Mouse (Mus musculus): ENCODE data around the gene Phf10. TPM values are rescaled to one million over a fixed set of nuclear protein-coding genes. Genes with fewer than 3 reads are reported as not detected.
A peak's percentile ranks its signal among the peaks of the same experiment; 100 is the strongest.

Phf10 gene
- polyA plus RNA-seq, 2 experiments: 51.4 to 114 TPM

DNA sequence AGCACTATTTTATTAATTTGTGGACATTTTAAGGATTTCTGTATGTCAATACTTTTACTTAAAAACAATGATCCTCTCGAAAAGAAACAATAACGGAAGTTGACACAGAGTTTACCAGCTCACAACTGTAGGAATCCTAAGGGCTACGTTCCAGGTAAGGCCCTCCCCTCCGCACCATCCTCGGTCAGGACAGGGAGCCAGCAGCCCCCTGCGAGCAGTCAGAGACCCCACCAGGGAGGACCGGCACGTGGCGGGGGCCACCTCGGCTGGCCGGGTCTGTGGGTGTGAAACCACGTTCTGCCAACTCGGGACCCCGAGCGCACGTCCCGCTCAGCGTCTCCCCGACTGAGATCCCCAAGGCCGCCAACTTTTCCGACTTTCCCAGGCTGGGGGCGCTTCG lies 553 bp downstream of the Phf10 start:
- Histone ChIP-seq H3K9me3 (ENCODE audit: control insufficient read depth, low read length) (no peaks in the 10 kb centered on the region), H3K9ac (ENCODE audit: low read depth, low read length, severe bottlenecking) (peak overlapping the region; percentile 80), H3K36me3 (ENCODE audit: control insufficient read depth, insufficient read depth, low read length) (peaks cover 20% of the 10 kb centered on the region; the same call in 1 of the 2 replicates), H3K27me3 (ENCODE audit: control insufficient read depth, insufficient read depth, low read length) (no peaks in the 10 kb centered on the region), H3K4me2 (replicated peaks; ENCODE audit: low read depth, low read length, severe bottlenecking) (peak overlapping the region; percentile 86), H3K4me1 (ENCODE audit: control insufficient read depth, insufficient read depth, low read length) (peaks cover 6% of the 10 kb centered on the region), H3K27ac (replicated peaks; ENCODE audit: low read depth, low read length) (no peak overlapping the region), H3K4me3 (replicated peaks; ENCODE audit: low read length) (peak overlapping the region; percentile 65)
- no peak for DNase-seq (ENCODE audit: low spot score)
- WGBS: 0% methylated on average over 12 of the region's 23 CpGs
- no peak for TF ChIP-seq POLR2A (IDR thresholded peaks at IDR 0.05; ENCODE audit: borderline replicate concordance, extremely low read depth, insufficient read depth, insufficient read length)
- no peak for ATAC-seq (ENCODE audit: low FRiP score, low read depth)

DNA sequence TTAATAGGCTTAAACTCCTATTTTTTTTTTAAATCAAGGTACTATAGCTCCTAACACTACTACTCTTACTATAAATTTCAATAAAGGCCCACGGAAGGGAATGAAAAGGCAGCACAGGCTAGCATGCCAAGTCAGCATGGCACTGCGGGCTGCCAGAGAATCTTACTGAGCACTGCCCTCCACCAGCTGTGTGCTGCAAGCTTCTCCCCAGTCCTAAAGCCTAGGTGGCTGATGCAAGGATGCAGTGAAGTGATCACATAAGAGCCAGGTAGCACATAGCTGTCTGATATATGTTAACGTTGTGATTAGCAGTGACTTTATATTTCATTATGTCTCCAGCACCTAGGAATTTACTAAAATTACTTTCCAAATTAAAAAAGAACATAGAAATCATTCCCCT lies 1.1 kb downstream of the Phf10 start:
- Histone ChIP-seq H3K27ac (replicated peaks; ENCODE audit: low read depth, low read length) (no peak overlapping the region), H3K36me3 (ENCODE audit: control insufficient read depth, insufficient read depth, low read length) (peaks cover 21% of the 10 kb centered on the region), H3K27me3 (ENCODE audit: control insufficient read depth, insufficient read depth, low read length) (no peaks in the 10 kb centered on the region), H3K9ac (ENCODE audit: low read depth, low read length, severe bottlenecking) (peak overlapping the region; percentile 38; the same call in 1 of the 2 replicates), H3K4me1 (ENCODE audit: control insufficient read depth, insufficient read depth, low read length) (peaks cover 6% of the 10 kb centered on the region), H3K4me2 (replicated peaks; ENCODE audit: low read depth, low read length, severe bottlenecking) (peak overlapping the region; percentile 86), H3K9me3 (ENCODE audit: control insufficient read depth, low read length) (no peaks in the 10 kb centered on the region), H3K4me3 (replicated peaks; ENCODE audit: low read length) (peak overlapping the region; percentile 65)
- ATAC-seq (ENCODE audit: low FRiP score, low read depth) (no peak), DNase-seq (ENCODE audit: low spot score) (no peak)
- no peak for TF ChIP-seq POLR2A (IDR thresholded peaks at IDR 0.05; ENCODE audit: borderline replicate concordance, extremely low read depth, insufficient read depth, insufficient read length)
- WGBS: 19% methylated on average over 3 of the region's 3 CpGs

DNA sequence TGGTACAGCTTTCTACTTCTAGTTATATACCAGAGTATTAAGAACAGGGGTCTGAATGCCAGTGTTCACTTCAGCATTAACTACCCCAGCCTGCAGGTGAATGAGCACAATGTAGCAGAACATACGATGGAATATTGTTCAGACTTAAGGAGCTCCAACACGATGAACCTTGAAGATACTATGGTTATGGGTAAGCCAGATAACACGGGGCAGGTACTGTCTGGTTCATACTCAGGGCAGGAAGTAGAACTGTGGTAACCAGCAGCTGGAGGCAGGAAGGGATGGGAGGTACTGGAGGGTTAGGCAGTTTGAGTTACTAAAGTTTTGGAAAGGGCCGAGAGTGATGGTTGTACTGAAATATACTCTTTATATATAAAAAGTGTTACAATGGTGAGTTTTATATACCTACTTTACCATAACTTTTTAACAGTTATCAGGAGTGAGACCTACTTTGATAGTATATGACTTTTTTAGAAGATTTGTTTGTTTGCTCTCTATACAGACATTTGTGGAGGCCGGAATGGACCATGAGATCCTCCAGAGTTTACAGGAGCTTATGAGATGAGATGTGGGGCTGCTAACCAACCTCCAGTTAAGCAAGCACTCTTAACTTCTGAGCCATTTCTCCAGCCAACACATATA lies 2.3 kb downstream of the Phf10 start:
- Histone ChIP-seq H3K27me3 (ENCODE audit: control insufficient read depth, insufficient read depth, low read length) (no peaks in the 10 kb centered on the region), H3K36me3 (ENCODE audit: control insufficient read depth, insufficient read depth, low read length) (peaks cover 31% of the 10 kb centered on the region), H3K9me3 (ENCODE audit: control insufficient read depth, low read length) (no peaks in the 10 kb centered on the region), H3K4me2 (replicated peaks; ENCODE audit: low read depth, low read length, severe bottlenecking) (no peak overlapping the region), H3K4me3 (replicated peaks; ENCODE audit: low read length) (no peak overlapping the region), H3K4me1 (ENCODE audit: control insufficient read depth, insufficient read depth, low read length) (peaks cover 6% of the 10 kb centered on the region), H3K27ac (replicated peaks; ENCODE audit: low read depth, low read length) (no peak overlapping the region), H3K9ac (ENCODE audit: low read depth, low read length, severe bottlenecking) (no peak overlapping the region)
- DNase-seq (ENCODE audit: low spot score) (no peak), ATAC-seq (ENCODE audit: low FRiP score, low read depth) (no peak)
- 88% methylated on average over 5 of the region's 5 CpGs for WGBS
- no peak for TF ChIP-seq POLR2A (IDR thresholded peaks at IDR 0.05; ENCODE audit: borderline replicate concordance, extremely low read depth, insufficient read depth, insufficient read length)

DNA sequence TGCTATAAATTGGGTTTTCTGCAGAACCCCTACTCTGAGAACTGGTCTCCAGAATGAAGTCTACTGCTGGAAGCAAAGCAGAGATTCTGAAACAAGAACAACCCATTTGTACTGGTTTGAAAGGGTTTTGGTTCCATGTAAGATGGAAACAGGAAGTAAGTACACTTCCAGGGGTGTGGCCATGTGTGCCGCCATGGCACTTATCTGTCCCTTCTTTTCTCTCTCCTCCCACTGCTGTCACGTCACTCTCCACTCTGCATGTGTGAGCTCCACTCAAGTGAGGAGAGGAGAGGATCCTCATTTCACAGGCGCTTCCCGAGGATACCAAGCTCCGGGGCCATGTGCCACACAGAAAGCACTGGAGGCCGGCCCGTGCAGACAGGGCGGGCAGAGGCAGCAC lies 7.6 kb downstream of the Phf10 start:
- Histone ChIP-seq H3K9ac (ENCODE audit: low read depth, low read length, severe bottlenecking) (no peak overlapping the region), H3K27ac (replicated peaks; ENCODE audit: low read depth, low read length) (no peak overlapping the region), H3K36me3 (ENCODE audit: control insufficient read depth, insufficient read depth, low read length) (peaks cover 71% of the 10 kb centered on the region), H3K4me2 (replicated peaks; ENCODE audit: low read depth, low read length, severe bottlenecking) (no peak overlapping the region), H3K4me1 (ENCODE audit: control insufficient read depth, insufficient read depth, low read length) (no peaks in the 10 kb centered on the region), H3K9me3 (ENCODE audit: control insufficient read depth, low read length) (no peaks in the 10 kb centered on the region), H3K27me3 (ENCODE audit: control insufficient read depth, insufficient read depth, low read length) (no peaks in the 10 kb centered on the region), H3K4me3 (replicated peaks; ENCODE audit: low read length) (no peak overlapping the region)
- TF ChIP-seq POLR2A (IDR thresholded peaks at IDR 0.05; ENCODE audit: borderline replicate concordance, extremely low read depth, insufficient read depth, insufficient read length): no peak
- ATAC-seq (ENCODE audit: low FRiP score, low read depth) (no peak), DNase-seq (ENCODE audit: low spot score) (no peak)
- 90% methylated on average over 8 of the region's 8 CpGs for WGBS

DNA sequence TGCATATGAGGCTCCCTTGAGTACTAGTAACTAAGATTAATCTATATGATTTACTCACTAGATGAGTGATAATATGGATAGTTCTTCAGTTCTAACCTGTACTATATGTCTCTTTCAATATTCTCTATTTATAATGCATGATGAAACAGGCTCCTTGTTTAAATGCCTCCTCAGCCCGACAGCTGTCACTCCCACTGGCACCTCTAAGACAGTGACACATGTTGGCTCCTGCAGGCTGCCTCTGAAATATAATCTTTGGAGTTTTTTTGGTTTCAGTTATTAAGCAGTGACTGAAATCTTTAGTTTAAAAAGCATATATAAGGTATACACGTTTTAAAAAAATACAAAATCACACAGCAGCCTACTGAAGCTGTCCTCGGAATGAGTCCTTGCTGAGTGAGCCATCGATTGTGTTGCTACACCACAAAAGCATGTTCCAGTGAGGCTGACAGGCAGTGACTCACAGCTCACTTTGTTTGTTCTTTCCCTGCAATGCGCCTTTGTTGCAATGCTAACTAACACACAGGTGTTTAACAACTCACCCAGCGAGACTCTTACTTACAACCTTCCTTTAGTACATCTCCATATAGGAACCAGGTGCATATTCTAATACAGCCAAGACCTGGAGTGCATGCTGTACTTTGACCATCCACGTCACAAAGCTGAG lies 11.8 kb downstream of the Phf10 start:
- Histone ChIP-seq H3K27ac (replicated peaks; ENCODE audit: low read depth, low read length) (no peak overlapping the region), H3K9me3 (ENCODE audit: control insufficient read depth, low read length) (no peaks in the 10 kb centered on the region), H3K4me1 (ENCODE audit: control insufficient read depth, insufficient read depth, low read length) (peaks cover 3% of the 10 kb centered on the region), H3K4me2 (replicated peaks; ENCODE audit: low read depth, low read length, severe bottlenecking) (no peak overlapping the region), H3K36me3 (ENCODE audit: control insufficient read depth, insufficient read depth, low read length) (peaks cover 72% of the 10 kb centered on the region), H3K9ac (ENCODE audit: low read depth, low read length, severe bottlenecking) (no peak overlapping the region), H3K27me3 (ENCODE audit: control insufficient read depth, insufficient read depth, low read length) (no peaks in the 10 kb centered on the region), H3K4me3 (replicated peaks; ENCODE audit: low read length) (no peak overlapping the region)
- DNase-seq (ENCODE audit: low spot score): no peak
- 89% methylated on average over 7 of the region's 7 CpGs for WGBS
- ATAC-seq (ENCODE audit: low FRiP score, low read depth): no peak
- no peak for TF ChIP-seq POLR2A (IDR thresholded peaks at IDR 0.05; ENCODE audit: borderline replicate concordance, extremely low read depth, insufficient read depth, insufficient read length)
